Mouse (Mus musculus) heart, embryonic 13.5 days (tissue): ENCODE results near the gene Actr1a. TPM values are rescaled to one million over a fixed set of nuclear protein-coding genes. Genes with fewer than 3 reads are reported as not detected.

Experiments used
- ATAC-seq: fragments of 200-750 bp; cut with Nextera tagmentation; 2 replicates; pipeline ENCODE4 v1.8.0; 2017; ENCODE audit warnings: moderate TSS enrichment; ENCODE audit not compliant: insufficient number of reproducible peaks, low FRiP score, low TSS enrichment; ENCODE audit errors: extremely low read depth
- H3K27ac ChIP-seq: fragments of 300-500 bp; sonication (generic); replicated peaks from 2 replicates; pipeline ENCODE4 v1.5.1; 2015; ENCODE audit warnings: moderate library complexity, mild to moderate bottlenecking, inconsistent platforms
- H3K27me3 ChIP-seq: fragments of 300-500 bp; sonication (generic); replicated peaks from 2 replicates; pipeline ENCODE4 v1.6.1; 2015; ENCODE audit warnings: mild to moderate bottlenecking, inconsistent platforms
- H3K36me3 ChIP-seq: fragments of 300-500 bp; sonication (generic); 2 replicates; pipeline ENCODE4 v1.6.1; 2015; ENCODE audit warnings: mild to moderate bottlenecking, inconsistent platforms
- H3K4me1 ChIP-seq: fragments of 300-500 bp; sonication (generic); 2 replicates; pipeline ENCODE4 v1.6.1; 2015; ENCODE audit warnings: inconsistent platforms
- H3K4me2 ChIP-seq: fragments of 300-500 bp; sonication (generic); 2 replicates; pipeline ENCODE4 v1.6.1; 2015; ENCODE audit warnings: inconsistent platforms, mild to moderate bottlenecking, moderate library complexity
- H3K4me3 ChIP-seq: fragments of 300-500 bp; sonication (generic); 2 replicates; pipeline ENCODE4 v1.5.1; 2015; ENCODE audit warnings: moderate library complexity, mild to moderate bottlenecking, inconsistent platforms
- H3K9ac ChIP-seq: fragments of 300-500 bp; sonication (generic); 2 replicates; pipeline ENCODE4 v1.6.1; 2015; ENCODE audit warnings: inconsistent platforms, mild to moderate bottlenecking, moderate library complexity
- H3K9me3 ChIP-seq: fragments of 300-500 bp; sonication (generic); 2 replicates; pipeline ENCODE4 v1.6.1; 2016; ENCODE audit warnings: inconsistent platforms
- WGBS: fragments of 180-500 bp; shearing (Covaris S2); methylation state at CpG from one replicate; pipeline ENCODE4 v1.1.7; 2015; ENCODE audit warnings: mixed read lengths; 5-methylcytosine and 5-hydroxymethylcytosine counted together
- polyA plus RNA-seq: library from polyadenylated mRNA; unstranded; fragments of >200 nt; fragmentation: Nextera tagmentation; extraction: Ambion mirVana; gene quantifications from 2 replicates; pipeline ENCODE4 v1.2.1, GENCODE M21; 2015

Gene Actr1a
- polyA plus RNA-seq, 1 experiment from 2014 or later: 108 TPM

GRCm38 (mm10) chr19:46399372-46399771 lies 3.8 kb upstream of the Actr1a start:
- ATAC-seq: no peak
- Histone ChIP-seq H3K27me3 (no peaks in the 10 kb centered on the region), H3K4me3 (no peak overlapping the region), H3K27ac (no peak overlapping the region), H3K9ac (peak overlapping the region; percentile 95), H3K4me1 (peaks cover 43% of the 10 kb centered on the region), H3K4me2 (peak overlapping the region; percentile 10), H3K36me3 (peaks cover 33% of the 10 kb centered on the region), H3K9me3 (no peaks in the 10 kb centered on the region)
- WGBS: 63% methylated on average over 6 of the region's 6 CpGs

- peak overlapping the region; percentile 97 for H3K4me2 ChIP-seq
- 40% methylated on average over 3 of the region's 3 CpGs for WGBS
- peaks cover 24% of the 10 kb centered on the region for H3K36me3 ChIP-seq
- H3K4me1 ChIP-seq: peaks cover 53% of the 10 kb centered on the region
- no peak for ATAC-seq
- H3K4me3 ChIP-seq: peak overlapping the region; percentile 95
- H3K9me3 ChIP-seq: no peaks in the 10 kb centered on the region
- H3K27ac ChIP-seq: no peak overlapping the region
- peak overlapping the region; percentile 95 for H3K9ac ChIP-seq
- no peaks in the 10 kb centered on the region for H3K27me3 ChIP-seq
Measured at GRCm38 (mm10) chr19:46398401-46398800, 2.9 kb upstream of the Actr1a start.

DNA sequence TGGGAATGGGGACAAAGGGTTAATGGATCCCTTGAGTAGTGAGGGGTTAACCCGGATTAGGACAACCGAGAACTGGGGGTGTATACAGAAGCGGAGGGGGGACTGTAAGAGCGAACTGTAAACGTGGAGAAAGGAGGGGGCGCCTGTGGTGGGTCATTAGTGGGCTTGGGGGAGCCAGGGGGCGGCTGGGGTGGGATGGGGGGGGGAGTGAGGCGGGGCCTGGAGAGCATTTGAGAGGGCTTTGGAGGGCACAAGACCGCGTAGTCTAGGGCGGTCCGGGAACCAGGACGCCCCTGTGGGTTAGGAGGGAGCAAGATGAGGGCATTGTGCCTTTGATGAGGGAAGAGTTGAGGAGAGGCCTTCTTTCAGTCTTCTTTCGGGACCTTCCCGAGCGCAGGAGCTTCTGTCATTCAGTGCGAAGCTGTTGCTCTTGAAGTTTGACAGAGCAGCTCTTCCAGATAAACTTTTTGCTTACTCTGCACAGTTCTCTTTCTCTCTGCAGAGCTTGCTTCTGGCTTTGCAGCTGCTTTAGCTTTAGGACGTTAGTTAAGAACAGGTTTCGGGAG lies 2.0 kb upstream of the Actr1a start:
- Histone ChIP-seq H3K27ac (peak overlapping the region; percentile 90), H3K4me3 (peak overlapping the region; percentile 95), H3K4me2 (peak overlapping the region; percentile 97), H3K27me3 (no peaks in the 10 kb centered on the region), H3K9ac (peak overlapping the region; percentile 95), H3K4me1 (peaks cover 55% of the 10 kb centered on the region), H3K36me3 (peaks cover 15% of the 10 kb centered on the region), H3K9me3 (no peaks in the 10 kb centered on the region)
- 3% methylated on average over 19 of the region's 19 CpGs for WGBS
- no peak for ATAC-seq

GRCm38 (mm10) chr19:46396686-46397435 lies 1.3 kb upstream of the Actr1a start, which contains the start of gene Sufu:
Sufu (plus strand) TSS chr19:46396896.
- ATAC-seq: peak; percentile 87
- WGBS: 1% methylated on average over 57 of the region's 57 CpGs

GRCm38 (mm10) chr19:46396109-46396508 lies 561 bp upstream of the Actr1a start:
- Histone ChIP-seq H3K4me1 (peaks cover 55% of the 10 kb centered on the region), H3K36me3 (peaks cover 12% of the 10 kb centered on the region), H3K4me3 (peak overlapping the region; percentile 87), H3K9me3 (no peaks in the 10 kb centered on the region), H3K27ac (no peak overlapping the region), H3K4me2 (peak overlapping the region; percentile 97), H3K27me3 (no peaks in the 10 kb centered on the region), H3K9ac (peak overlapping the region; percentile 89)
- no peak for ATAC-seq
- 15% methylated on average over 8 of the region's 8 CpGs for WGBS

More at GRCm38 (mm10) chr19:46396686-46397435, 1.3 kb upstream of the Actr1a start, which contains the start of gene Sufu:
- H3K27ac ChIP-seq: peak within 1 kb of the TSS; percentile 90
- H3K9me3 ChIP-seq: no peaks in the 10 kb centered on the region
- no peaks in the 10 kb centered on the region for H3K27me3 ChIP-seq
- peaks cover 15% of the 10 kb centered on the region for H3K36me3 ChIP-seq
- H3K4me1 ChIP-seq: peaks cover 55% of the 10 kb centered on the region
- H3K4me2 ChIP-seq: peak within 1 kb of the TSS; percentile 97
- peak within 1 kb of the TSS; percentile 95 for H3K9ac ChIP-seq
- H3K4me3 ChIP-seq: peak within 1 kb of the TSS; percentile 95

GRCm38 (mm10) chr19:46394712-46395108 lies 838 bp downstream of the Actr1a start:
- Histone ChIP-seq H3K4me1 (peaks cover 43% of the 10 kb centered on the region), H3K36me3 (peaks cover 10% of the 10 kb centered on the region; the same call in 1 of the 2 replicates), H3K4me3 (peak overlapping the region; percentile 87), H3K9ac (peak overlapping the region; percentile 83), H3K4me2 (peak overlapping the region; percentile 97), H3K27me3 (no peaks in the 10 kb centered on the region), H3K9me3 (no peaks in the 10 kb centered on the region), H3K27ac (no peak overlapping the region)
- 7% methylated on average over 10 of the region's 10 CpGs for WGBS
- ATAC-seq: no peak

DNA sequence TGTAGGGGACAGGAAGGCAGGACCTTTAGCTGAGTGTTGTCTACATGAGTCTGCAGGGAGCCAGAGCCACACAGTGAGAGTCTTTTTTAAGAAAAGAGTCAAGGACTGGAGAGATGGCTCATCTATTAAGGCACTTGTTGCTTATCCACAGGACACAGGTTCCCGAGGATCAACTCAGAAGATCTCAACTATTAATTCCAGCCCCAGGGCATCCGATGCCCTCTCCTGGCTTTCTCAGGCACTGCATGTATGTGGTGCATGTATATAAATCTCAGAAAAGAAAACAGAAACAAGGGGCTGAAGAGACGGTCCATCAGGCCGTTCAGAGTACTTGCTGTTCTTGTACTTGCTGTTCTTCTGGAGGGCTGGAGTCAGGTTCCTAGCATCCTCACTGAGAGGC lies 3.5 kb downstream of the Actr1a start:
- ATAC-seq: no peak
- H3K4me2 ChIP-seq: no peak overlapping the region
- no peak overlapping the region for H3K9ac ChIP-seq
- WGBS: 51% methylated on average over 4 of the region's 4 CpGs
- no peak overlapping the region for H3K27ac ChIP-seq
- H3K4me3 ChIP-seq: no peak overlapping the region
- H3K9me3 ChIP-seq: no peaks in the 10 kb centered on the region
- H3K36me3 ChIP-seq: peaks cover 25% of the 10 kb centered on the region
- H3K4me1 ChIP-seq: peaks cover 27% of the 10 kb centered on the region
- H3K27me3 ChIP-seq: no peaks in the 10 kb centered on the region

GRCm38 (mm10) chr19:46389872-46390271 lies 5.7 kb downstream of the Actr1a start:
- no peaks in the 10 kb centered on the region for H3K27me3 ChIP-seq
- ATAC-seq: no peak
- WGBS: 82% methylated on average over 5 of the region's 5 CpGs

DNA sequence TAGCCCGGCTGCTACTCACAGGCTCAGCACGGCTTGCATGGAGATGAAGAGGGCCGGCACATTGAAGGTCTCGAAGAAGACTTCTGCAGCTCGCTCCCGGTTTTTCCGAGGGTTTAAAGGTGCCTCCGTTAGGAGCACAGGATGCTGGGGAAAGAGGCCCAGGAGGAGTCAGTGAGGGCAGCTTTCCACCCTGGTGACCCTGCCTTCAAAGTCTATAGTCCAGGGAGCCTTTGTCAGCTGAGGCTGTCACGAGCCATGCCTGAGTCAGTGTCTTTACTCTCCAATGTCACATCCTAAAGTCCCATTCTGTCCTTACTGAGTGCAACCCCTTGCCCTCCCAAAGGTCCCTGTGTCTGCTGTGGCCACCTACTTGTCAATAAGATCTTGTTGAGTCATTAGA lies 13.3 kb downstream of the Actr1a start:
- H3K27me3 ChIP-seq: no peaks in the 10 kb centered on the region
- 90% methylated on average over 9 of the region's 9 CpGs for WGBS
- peaks cover 95% of the 10 kb centered on the region for H3K36me3 ChIP-seq
- no peak overlapping the region for H3K4me3 ChIP-seq
- H3K4me1 ChIP-seq: no peaks in the 10 kb centered on the region
- no peak for ATAC-seq
- H3K9me3 ChIP-seq: no peaks in the 10 kb centered on the region
- no peak overlapping the region for H3K9ac ChIP-seq
- no peak overlapping the region for H3K4me2 ChIP-seq
- no peak overlapping the region for H3K27ac ChIP-seq

More at GRCm38 (mm10) chr19:46389872-46390271, 5.7 kb downstream of the Actr1a start:
- Histone ChIP-seq H3K9me3 (no peaks in the 10 kb centered on the region), H3K9ac (no peak overlapping the region), H3K4me3 (no peak overlapping the region), H3K36me3 (peaks cover 43% of the 10 kb centered on the region), H3K4me2 (no peak overlapping the region), H3K4me1 (peaks cover 21% of the 10 kb centered on the region), H3K27ac (no peak overlapping the region)

GRCm38 (mm10) chr19:46375891-46376290 lies 19.7 kb downstream of the Actr1a start:
- Histone ChIP-seq H3K9ac (no peak overlapping the region), H3K27ac (no peak overlapping the region), H3K27me3 (no peaks in the 10 kb centered on the region), H3K4me2 (no peak overlapping the region), H3K9me3 (no peaks in the 10 kb centered on the region), H3K36me3 (peaks cover 50% of the 10 kb centered on the region), H3K4me3 (no peak overlapping the region), H3K4me1 (no peaks in the 10 kb centered on the region)
- WGBS: 51% methylated on average over 4 of the region's 4 CpGs
- no peak for ATAC-seq

DNA sequence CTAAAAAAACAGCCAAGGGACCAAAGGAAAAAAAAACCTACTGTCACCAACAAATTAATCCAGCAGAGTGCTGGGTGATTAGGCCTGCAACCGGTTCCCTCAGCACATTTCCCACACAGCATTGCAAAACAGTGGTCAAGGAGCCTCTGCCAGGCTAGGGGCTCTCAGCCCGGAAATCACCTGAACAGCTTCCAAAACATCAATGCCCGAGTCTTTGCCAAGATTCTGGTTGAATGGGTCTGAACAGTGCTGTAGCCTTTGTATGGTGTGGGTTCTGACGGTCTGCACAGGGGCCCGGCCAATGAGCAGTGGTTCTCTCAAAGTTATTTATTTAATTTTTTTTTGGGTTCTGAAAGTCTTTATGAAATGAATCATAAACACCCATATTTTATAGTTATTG lies 20.1 kb downstream of the Actr1a start:
- no peak overlapping the region for H3K27ac ChIP-seq
- no peak overlapping the region for H3K4me2 ChIP-seq
- no peaks in the 10 kb centered on the region for H3K9me3 ChIP-seq
- no peaks in the 10 kb centered on the region for H3K4me1 ChIP-seq
- 68% methylated on average over 5 of the region's 5 CpGs for WGBS
- no peak overlapping the region for H3K9ac ChIP-seq
- H3K27me3 ChIP-seq: no peaks in the 10 kb centered on the region
- no peak overlapping the region for H3K4me3 ChIP-seq
- ATAC-seq: no peak
- H3K36me3 ChIP-seq: peaks cover 46% of the 10 kb centered on the region
